Comparison of ENCODE assay signal across 33 mouse cellular contexts in the genomic region with DNA sequence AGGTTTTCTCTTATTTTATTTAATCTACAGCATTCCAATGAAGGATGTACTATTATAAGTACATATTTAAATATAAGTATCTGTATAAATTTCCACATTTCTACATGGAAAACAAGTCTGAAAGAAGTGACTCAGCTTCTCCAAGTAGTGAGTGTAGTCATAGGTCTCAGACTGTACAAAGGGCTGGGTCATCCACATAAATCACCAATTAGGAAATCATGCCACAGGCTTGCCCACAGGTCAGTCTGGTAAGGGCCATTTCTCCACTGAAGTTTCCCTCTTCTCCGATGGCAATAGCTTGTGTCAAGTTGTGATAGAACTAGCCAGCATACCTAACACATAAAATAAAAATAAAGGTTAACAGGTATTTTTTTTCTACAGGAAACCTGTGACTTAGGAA. TPM values are rescaled to one million over a fixed set of nuclear protein-coding genes. Genes with fewer than 3 reads are reported as not detected.
A peak's percentile ranks its signal among the peaks of the same experiment; 100 is the strongest.
DNase-seq lines count a peak whose midpoint lies in the region; ATAC-seq and TF ChIP-seq lines count a peak whose summit lies in the region.
"Had no signal": no experiment of that assay in that cellular context is flagged by ENCODE, and none has a peak within 500 bp of the region (broad histone marks: within the 10 kb centered on the region; RNA-seq: fewer than 3 reads in every experiment).

No protein-coding gene starts in this region.

- H3K9ac ChIP-seq in forebrain, embryonic 14.5 days (ENCODE audit: low read length), result no peak overlapping the region
- H3K9ac ChIP-seq: forebrain, embryonic 12.5 days; hindbrain, embryonic 12.5 days; hindbrain, embryonic 15.5 days had no signal

- WGBS in forebrain, embryonic 14.5 days, result 97% methylated on average over 1 of the region's 1 CpGs

- H3K36me3 ChIP-seq in forebrain, embryonic 14.5 days (ENCODE audit: control insufficient read depth, insufficient read depth, low read length), result no peaks in the 10 kb centered on the region
- H3K36me3 ChIP-seq: forebrain, embryonic 12.5 days; heart, embryonic 10.5 days; hindbrain, embryonic 12.5 days; hindbrain, embryonic 15.5 days had no signal

- peak overlapping the region; percentile 4; the same call in 1 of the 2 replicates for H3K27ac ChIP-seq in embryonic fibroblast, embryonic 13.5 days (ENCODE audit: insufficient read depth, low read length)
- no peak overlapping the region for H3K27ac ChIP-seq in forebrain, embryonic 14.5 days (ENCODE audit: low read depth, low read length)
- H3K27ac ChIP-seq: forebrain, embryonic 12.5 days; heart, adult 2 months; heart, embryonic 10.5 days; hindbrain, embryonic 12.5 days; hindbrain, embryonic 15.5 days had no signal

- TF ChIP-seq POLR2A in embryonic fibroblast, embryonic 13.5 days (IDR thresholded peaks at IDR 0.05; ENCODE audit: low read depth, low read length), result no peak

- no peak for TF ChIP-seq CTCF in embryonic fibroblast, embryonic 13.5 days (IDR thresholded peaks at IDR 0.05; ENCODE audit: borderline replicate concordance, insufficient read depth, low read length)

- H3K4me1 ChIP-seq in embryonic fibroblast, embryonic 13.5 days (ENCODE audit: control insufficient read depth, insufficient read depth, low read length), result peaks cover 14% of the 10 kb centered on the region
- no peaks in the 10 kb centered on the region for H3K4me1 ChIP-seq in forebrain, embryonic 14.5 days (ENCODE audit: control insufficient read depth, insufficient read depth, low read length)
- H3K4me1 ChIP-seq: forebrain, embryonic 12.5 days; hindbrain, embryonic 12.5 days; hindbrain, embryonic 15.5 days had no signal

- no peaks in the 10 kb centered on the region for H3K27me3 ChIP-seq in forebrain, embryonic 14.5 days (replicated peaks; ENCODE audit: control insufficient read depth, insufficient read depth, low read length)
- H3K27me3 ChIP-seq: forebrain, embryonic 12.5 days; hindbrain, embryonic 12.5 days; hindbrain, embryonic 15.5 days had no signal

- ATAC-seq in megakaryocyte, adult 5-6 weeks (ENCODE audit: poor library complexity, severe bottlenecking), result no peak
- no peak for ATAC-seq in forebrain, embryonic 14.5 days
- no peak for ATAC-seq in erythroblast, adult 5-6 weeks (replicated peaks; ENCODE audit: low FRiP score, poor library complexity, severe bottlenecking)
- ATAC-seq: activated CD4-positive, CD25-positive, alpha-beta regulatory T cell, adult 4 months; CD4-positive, CD25-positive, alpha-beta regulatory T cell, adult 4 months; forebrain, embryonic 16.5 days; intestine, postnatal 0 days had no signal

- peak; percentile 21 for DNase-seq in adrenal gland, adult 8-10 months
- DNase-seq in adrenal gland, postnatal 10 days, result no peak
- DNase-seq in 416B (ENCODE audit: low read depth), result peak; percentile 7
- peak; percentile 35 for DNase-seq in NIH3T3 (ENCODE audit: low read depth)
- DNase-seq in forebrain, embryonic 14.5 days (ENCODE audit: low spot score), result no peak
- DNase-seq: B cell, adult 2 months; cerebellum, adult 18-20 months; cerebellum, adult 9-10 months; cerebellum, postnatal 14 days; gastrocnemius, postnatal 10 days; gastrocnemius, postnatal 36 days; heart, adult 2 months; kidney, adult 2 months had no signal

- H3K9me3 ChIP-seq in forebrain, embryonic 14.5 days (replicated peaks; ENCODE audit: control insufficient read depth, low read length), result no peaks in the 10 kb centered on the region
- H3K9me3 ChIP-seq: forebrain, embryonic 12.5 days; heart, embryonic 10.5 days; hindbrain, embryonic 12.5 days; hindbrain, embryonic 15.5 days had no signal

- no peak overlapping the region for H3K4me2 ChIP-seq in forebrain, embryonic 14.5 days (ENCODE audit: low read length)
- H3K4me2 ChIP-seq: forebrain, embryonic 12.5 days; hindbrain, embryonic 12.5 days; hindbrain, embryonic 15.5 days had no signal

- H3K4me3 ChIP-seq in embryonic fibroblast, embryonic 13.5 days (ENCODE audit: insufficient read depth, low read length), result no peak overlapping the region
- H3K4me3 ChIP-seq in forebrain, embryonic 14.5 days (ENCODE audit: low read depth, low read length), result no peak overlapping the region
- H3K4me3 ChIP-seq: erythroblast, embryonic 14.5 days; forebrain, embryonic 12.5 days; heart, adult 2 months; heart, embryonic 10.5 days; hindbrain, embryonic 12.5 days; hindbrain, embryonic 15.5 days had no signal

RNA-seq across cellular contexts. Expression of gene Nmu, which starts 56.3 kb away (rescaled TPM):
- not detected for total RNA-seq in adrenal gland, adult 8-10 months (2022)
- not detected for total RNA-seq in adrenal gland, postnatal 10 days (2021)
- not detected in 2 replicates for polyA plus RNA-seq in embryonic fibroblast, embryonic 13.5 days (2011; ENCODE audit: insufficient read length, low read depth, missing spikeins)
- not detected in 2 replicates for total RNA-seq in megakaryocyte, adult 5-6 weeks (2015)
- total RNA-seq in megakaryocyte, adult 5-6 weeks (2017), result not detected in 2 replicates
- polyA plus RNA-seq in forebrain, embryonic 14.5 days (2014; fragmentation: Nextera tagmentation; extraction: Ambion mirVana), result 0.54 TPM in 1 of 2 replicates, not detected in the other
- total RNA-seq in erythroblast, adult 5-6 weeks (2015; ENCODE audit: low replicate concordance), result not detected in 2 replicates
- total RNA-seq in erythroblast, adult 5-6 weeks (2017; ENCODE audit: low replicate concordance), result not detected in 2 replicates
- total RNA-seq: gastrocnemius, adult 18-20 months; gastrocnemius, postnatal 10 days; gastrocnemius, postnatal 36 days; granulocyte monocyte progenitor cell, adult 5-6 weeks; heart, adult 2 months; heart, postnatal 25 days; hematopoietic stem cell, adult 5-6 weeks; MEL had no signal
- polyA plus RNA-seq: activated CD4-positive, CD25-positive, alpha-beta regulatory T cell, adult 4 months; CD4-positive, CD25-positive, alpha-beta regulatory T cell, adult 4 months; embryonic facial prominence, embryonic 14.5 days; erythroblast, embryonic 14.5 days; forebrain, embryonic 12.5 days; forebrain, embryonic 16.5 days; heart, adult 2 months; heart, embryonic 14.5 days; heart, postnatal 0 days; kidney, adult 2 months had no signal

Comparison
In these comparisons a context has a peak if more than half of its experiments do, and no peak if none do; other contexts are left out.
1. DNase-seq: peak in adrenal gland, adult 8-10 months (single experiment), 416B (single experiment) and NIH3T3 (single experiment); none in adrenal gland, postnatal 10 days (single experiment) and forebrain, embryonic 14.5 days (single experiment).